Mouse (Mus musculus) neural tube, embryonic 13.5 days (tissue): ENCODE results near the gene Phf19. TPM values are rescaled to one million over a fixed set of nuclear protein-coding genes. Genes with fewer than 3 reads are reported as not detected.

Source experiments
- ATAC-seq: fragments of 200-750 bp; cut with Nextera tagmentation; 2 replicates; pipeline ENCODE4 v1.8.0; 2017; ENCODE audit warnings: low read depth, mild to moderate bottlenecking, moderate TSS enrichment, moderate library complexity
- H3K27ac ChIP-seq: fragments of 300-500 bp; sonication (generic); replicated peaks from 2 replicates; pipeline ENCODE4 v1.5.1; 2015; ENCODE audit warnings: moderate library complexity, mild to moderate bottlenecking, inconsistent platforms
- H3K27me3 ChIP-seq: fragments of 300-500 bp; sonication (generic); 2 replicates; pipeline ENCODE4 v1.6.1; 2015; ENCODE audit warnings: mild to moderate bottlenecking, inconsistent platforms
- H3K36me3 ChIP-seq: fragments of 300-500 bp; sonication (generic); 2 replicates; pipeline ENCODE4 v1.6.1; 2015; ENCODE audit warnings: mild to moderate bottlenecking, inconsistent platforms
- H3K4me1 ChIP-seq: fragments of 300-500 bp; sonication (generic); replicated peaks from 2 replicates; pipeline ENCODE4 v1.6.1; 2015; ENCODE audit warnings: inconsistent platforms
- H3K4me2 ChIP-seq: fragments of 300-500 bp; sonication (generic); 2 replicates; pipeline ENCODE4 v1.6.1; 2015; ENCODE audit warnings: inconsistent platforms, mild to moderate bottlenecking, moderate library complexity
- H3K4me3 ChIP-seq: fragments of 300-500 bp; sonication (generic); 2 replicates; pipeline ENCODE4 v1.5.1; 2015; ENCODE audit warnings: mild to moderate bottlenecking, inconsistent platforms
- H3K9ac ChIP-seq: fragments of 300-500 bp; sonication (generic); 2 replicates; pipeline ENCODE4 v1.6.1; 2015; ENCODE audit warnings: moderate library complexity, mild to moderate bottlenecking, inconsistent platforms
- H3K9me3 ChIP-seq: fragments of 300-500 bp; sonication (generic); 2 replicates; pipeline ENCODE4 v1.6.1; 2016; ENCODE audit warnings: inconsistent platforms
- WGBS: fragments of 180-500 bp; shearing (Covaris S2); methylation state at CpG from one replicate; pipeline ENCODE4 v1.1.7; 2015; 5-methylcytosine and 5-hydroxymethylcytosine counted together
- polyA plus RNA-seq: library from polyadenylated mRNA; unstranded; fragments of >200 nt; fragmentation: Nextera tagmentation; extraction: Ambion mirVana; gene quantifications from 2 replicates; pipeline ENCODE4 v1.2.1, GENCODE M21; 2015

Gene Phf19
- polyA plus RNA-seq, 1 experiment from 2014 or later = 1.8 TPM

DNA sequence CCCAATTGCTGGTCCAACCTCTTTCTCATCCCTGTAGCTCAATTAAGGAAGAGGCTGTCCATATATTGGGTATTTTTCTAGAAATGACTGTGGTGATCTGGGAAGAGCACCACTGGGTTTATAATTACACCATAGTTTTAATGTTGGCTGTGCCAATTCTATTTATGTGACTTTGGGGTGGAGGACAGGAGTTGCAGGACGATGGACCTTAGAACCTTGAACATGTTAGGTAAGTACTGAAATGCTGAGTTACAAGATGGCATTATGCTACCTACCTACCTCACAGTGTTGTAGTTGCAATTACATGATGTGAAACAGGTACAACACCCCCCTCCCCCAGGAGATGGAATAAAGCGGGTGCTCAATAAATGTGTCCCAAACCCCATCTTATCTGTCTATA lies 31.1 kb downstream of the Phf19 start:
- Histone ChIP-seq H3K27ac (no peak overlapping the region), H3K4me2 (no peak overlapping the region), H3K9ac (no peak overlapping the region), H3K27me3 (peaks cover 11% of the 10 kb centered on the region; the same call in 1 of the 2 replicates), H3K9me3 (no peaks in the 10 kb centered on the region), H3K4me3 (no peak overlapping the region), H3K36me3 (no peaks in the 10 kb centered on the region), H3K4me1 (no peaks in the 10 kb centered on the region)
- WGBS = 91% methylated on average over 2 of the region's 2 CpGs
- no peak for ATAC-seq

GRCm38 (mm10) chr2:34880054-34880453 lies 33.8 kb downstream of the Phf19 start:
- WGBS = 88% methylated on average over 10 of the region's 10 CpGs
- no peak overlapping the region for H3K4me3 ChIP-seq
- H3K4me2 ChIP-seq = no peak overlapping the region

GRCm38 (mm10) chr2:34874816-34875345 lies 38.9 kb downstream of the Phf19 start, which contains the start of gene Psmd5:
Gene Psmd5, minus strand, starts transcription at chr2:34874968.
- Histone ChIP-seq H3K9me3 (no peaks in the 10 kb centered on the region), H3K9ac (peak within 1 kb of the TSS; percentile 31), H3K4me1 (peaks cover 16% of the 10 kb centered on the region), H3K27me3 (peaks cover 41% of the 10 kb centered on the region), H3K4me2 (peak within 1 kb of the TSS; percentile 38), H3K27ac (no peak within 1 kb of the TSS), H3K4me3 (no peak within 1 kb of the TSS; the same call in 1 of the 2 replicates), H3K36me3 (no peaks in the 10 kb centered on the region)
- WGBS = 13% methylated on average over 8 of the region's 8 CpGs
- no peak for ATAC-seq

More at GRCm38 (mm10) chr2:34880054-34880453, 33.8 kb downstream of the Phf19 start:
- no peaks in the 10 kb centered on the region for H3K4me1 ChIP-seq
- H3K9ac ChIP-seq = no peak overlapping the region
- no peaks in the 10 kb centered on the region for H3K36me3 ChIP-seq
- H3K27me3 ChIP-seq = peaks cover 23% of the 10 kb centered on the region
- H3K9me3 ChIP-seq = no peaks in the 10 kb centered on the region
- no peak for ATAC-seq
- no peak overlapping the region for H3K27ac ChIP-seq

DNA sequence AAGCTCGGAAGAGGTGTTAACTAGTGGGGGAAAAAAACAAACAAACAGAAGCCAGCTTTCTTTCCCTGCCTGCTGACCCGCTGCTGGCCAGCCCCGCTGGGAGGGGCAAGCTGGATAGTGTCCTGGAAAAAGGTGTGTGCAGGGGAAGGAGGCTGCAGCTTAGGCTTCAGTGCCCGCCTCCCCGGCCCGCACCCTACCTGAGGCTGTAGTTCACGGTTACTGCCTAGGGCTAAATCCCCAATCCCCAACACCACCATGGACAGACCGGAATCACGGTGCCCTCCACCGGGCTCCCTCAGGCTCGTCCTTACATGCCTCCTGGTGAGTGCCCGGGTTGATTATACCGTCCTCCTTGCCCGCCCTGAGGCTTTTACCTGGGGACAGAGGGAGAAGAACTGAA lies 39.6 kb downstream of the Phf19 start, which contains the start of gene Cutal:
Gene Cutal, plus strand, starts transcription at position 126 of the 400 bp plus-strand sequence.
- H3K4me2 ChIP-seq = peak within 1 kb of the TSS; percentile 38
- peak within 1 kb of the TSS; percentile 31 for H3K9ac ChIP-seq
- ATAC-seq = no peak
- H3K4me1 ChIP-seq = peaks cover 22% of the 10 kb centered on the region
- WGBS = 2% methylated on average over 14 of the region's 14 CpGs
- H3K9me3 ChIP-seq = no peaks in the 10 kb centered on the region
- peaks cover 41% of the 10 kb centered on the region for H3K27me3 ChIP-seq
- H3K36me3 ChIP-seq = no peaks in the 10 kb centered on the region
- no peak within 1 kb of the TSS for H3K27ac ChIP-seq
- H3K4me3 ChIP-seq = no peak within 1 kb of the TSS; the same call in 1 of the 2 replicates

GRCm38 (mm10) chr2:34870520-34871474 lies 43.0 kb downstream of the Phf19 start:
- H3K4me3 ChIP-seq = peak overlapping the region; percentile 88
- H3K9me3 ChIP-seq = no peaks in the 10 kb centered on the region
- WGBS = under 1% methylated on average over 67 of the region's 67 CpGs
- peak overlapping the region; percentile 93 for H3K27ac ChIP-seq
- H3K36me3 ChIP-seq = peaks cover 6% of the 10 kb centered on the region; the same call in 1 of the 2 replicates
- peaks cover 26% of the 10 kb centered on the region for H3K27me3 ChIP-seq
- peak overlapping the region; percentile 93 for H3K9ac ChIP-seq
- peak; percentile 98 for ATAC-seq
- peaks cover 45% of the 10 kb centered on the region for H3K4me1 ChIP-seq
- peak overlapping the region; percentile 78 for H3K4me2 ChIP-seq

GRCm38 (mm10) chr2:34869680-34870079 lies 44.1 kb downstream of the Phf19 start:
- H3K27me3 ChIP-seq = peaks cover 19% of the 10 kb centered on the region
- peaks cover 45% of the 10 kb centered on the region for H3K4me1 ChIP-seq
- H3K4me2 ChIP-seq = peak overlapping the region; percentile 78
- ATAC-seq = no peak
- H3K36me3 ChIP-seq = peaks cover 17% of the 10 kb centered on the region
- no peak overlapping the region for H3K27ac ChIP-seq
- H3K9me3 ChIP-seq = no peaks in the 10 kb centered on the region
- H3K4me3 ChIP-seq = peak overlapping the region; percentile 88
- 47% methylated on average over 5 of the region's 5 CpGs for WGBS
- H3K9ac ChIP-seq = peak overlapping the region; percentile 93

- no peak for ATAC-seq
- Histone ChIP-seq H3K4me2 (no peak overlapping the region), H3K9ac (no peak overlapping the region)
Observed at GRCm38 (mm10) chr2:34857728-34858127, 56.1 kb downstream of the Phf19 start.

GRCm38 (mm10) chr2:34855265-34855664 lies 58.6 kb downstream of the Phf19 start:
- Histone ChIP-seq H3K27me3 (no peaks in the 10 kb centered on the region), H3K9me3 (no peaks in the 10 kb centered on the region), H3K27ac (no peak overlapping the region), H3K4me2 (no peak overlapping the region), H3K9ac (no peak overlapping the region), H3K4me1 (no peaks in the 10 kb centered on the region), H3K36me3 (peaks cover 97% of the 10 kb centered on the region), H3K4me3 (no peak overlapping the region)
- 96% methylated on average over 4 of the region's 4 CpGs for WGBS
- no peak for ATAC-seq

More at GRCm38 (mm10) chr2:34857728-34858127, 56.1 kb downstream of the Phf19 start:
- WGBS = 93% methylated on average over 8 of the region's 8 CpGs
- H3K4me3 ChIP-seq = no peak overlapping the region
- peaks cover 92% of the 10 kb centered on the region for H3K36me3 ChIP-seq
- H3K4me1 ChIP-seq = no peaks in the 10 kb centered on the region
- H3K9me3 ChIP-seq = no peaks in the 10 kb centered on the region
- no peaks in the 10 kb centered on the region for H3K27me3 ChIP-seq
- no peak overlapping the region for H3K27ac ChIP-seq

DNA sequence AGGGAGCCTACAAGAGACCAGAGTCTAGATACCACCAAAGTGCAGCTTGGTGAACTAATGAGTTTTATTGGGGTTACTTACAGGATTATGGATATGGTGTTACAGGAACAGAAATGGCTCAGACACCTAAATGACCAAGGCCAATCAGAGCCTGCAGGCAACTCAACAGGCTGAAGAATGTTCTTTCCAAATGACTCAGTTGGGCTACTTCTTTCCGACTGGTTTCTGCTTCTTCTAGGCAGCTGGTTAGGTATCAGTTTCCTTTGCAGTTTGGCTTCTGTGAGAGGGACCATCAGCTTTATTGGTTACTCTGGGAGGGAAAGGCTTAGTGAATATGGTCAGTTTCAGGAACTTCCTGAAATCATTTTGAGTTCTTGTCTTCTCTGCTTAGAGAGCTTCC lies 66.1 kb downstream of the Phf19 start:
- no peak overlapping the region for H3K4me2 ChIP-seq
- peaks cover 39% of the 10 kb centered on the region for H3K36me3 ChIP-seq
- H3K9me3 ChIP-seq = no peaks in the 10 kb centered on the region
- no peaks in the 10 kb centered on the region for H3K4me1 ChIP-seq
- 88% methylated on average over 1 of the region's 1 CpGs for WGBS
- H3K27ac ChIP-seq = no peak overlapping the region
- no peak overlapping the region for H3K4me3 ChIP-seq
- no peak overlapping the region for H3K9ac ChIP-seq
- ATAC-seq = no peak
- H3K27me3 ChIP-seq = no peaks in the 10 kb centered on the region

Other genes with a start within 250 kb of the Phf19 start
- 119 and 120 TPM in 2 replicates for gene Gapvd1, start 158.8 kb downstream of the Phf19 start, polyA plus RNA-seq
- gene Hspa5, start 142.1 kb downstream of the Phf19 start, polyA plus RNA-seq = 505 and 686 TPM in 2 replicates
- 25.7 and 27.1 TPM in 2 replicates for gene Rabepk, start 114.1 kb downstream of the Phf19 start, polyA plus RNA-seq
- 76.6 and 80.1 TPM in 2 replicates for gene Fbxw2, start 87.7 kb downstream of the Phf19 start, polyA plus RNA-seq
- not detected in 2 replicates for gene Gm34653, start 81.0 kb downstream of the Phf19 start, polyA plus RNA-seq
- gene Cutal, start 39.6 kb downstream of the Phf19 start, polyA plus RNA-seq = 0.21 and 0.30 TPM in 2 replicates
- gene Psmd5, start 39.1 kb downstream of the Phf19 start, polyA plus RNA-seq = 87.4 and 90.4 TPM in 2 replicates
- gene Traf1, start 47.7 kb upstream of the Phf19 start, polyA plus RNA-seq = 1.7 and 2.9 TPM in 2 replicates
- gene Hc, start 147.4 kb upstream of the Phf19 start, polyA plus RNA-seq = 0.19 TPM in 1 of 2 replicates, not detected in the other
- 0.22 and 0.52 TPM in 2 replicates for gene AI182371, start 187.5 kb upstream of the Phf19 start, polyA plus RNA-seq
- 9.7 and 10.4 TPM in 2 replicates for gene Cntrl, start 195.5 kb upstream of the Phf19 start, polyA plus RNA-seq